ENCODE assay signal across 9 mouse cellular contexts in the genomic region with DNA sequence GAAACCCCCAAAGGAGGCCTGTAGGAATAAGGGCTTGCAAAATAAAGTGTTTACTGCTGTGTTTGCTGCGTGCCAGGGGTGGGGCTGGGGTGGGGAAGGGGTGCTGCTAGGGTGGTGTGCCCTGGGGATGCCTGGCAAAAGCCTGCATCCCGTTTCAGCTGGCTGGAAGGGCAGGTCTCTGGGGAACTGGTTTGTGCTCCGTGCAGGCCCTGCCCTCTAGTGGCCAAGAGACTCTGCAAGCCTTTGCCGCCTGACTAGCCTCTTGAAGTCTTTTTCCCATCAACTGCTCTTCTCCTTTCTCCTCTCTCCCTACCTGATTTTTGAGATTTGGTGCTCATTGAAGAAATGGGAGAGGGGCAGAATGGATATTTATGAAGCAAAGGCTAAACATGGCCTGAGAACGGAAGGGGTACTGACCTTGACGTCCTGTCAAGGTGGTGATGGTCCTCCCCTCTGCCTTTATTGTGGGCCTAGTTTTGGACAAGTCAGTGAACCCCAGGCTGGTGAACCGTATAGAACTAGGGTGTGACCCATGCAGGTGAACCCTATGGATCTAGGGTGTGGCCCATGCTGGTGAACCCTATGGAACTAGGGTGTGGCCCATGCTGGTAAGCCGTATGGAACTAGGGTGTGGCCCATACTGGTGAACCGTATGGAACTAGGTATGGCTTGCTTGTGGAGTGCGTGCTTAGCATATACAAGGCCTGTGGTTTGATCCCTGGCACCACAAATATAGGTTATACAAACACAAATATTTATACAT. TPM values are rescaled to one million over a fixed set of nuclear protein-coding genes. Genes with fewer than 3 reads are reported as not detected.
A peak's percentile ranks its signal among the peaks of the same experiment; 100 is the strongest.
DNase-seq lines count a peak whose midpoint lies in the region; ATAC-seq and TF ChIP-seq lines count a peak whose summit lies in the region.
"Had no signal": no experiment of that assay in that cellular context is flagged by ENCODE, and none has a peak within 500 bp of the region (broad histone marks: within the 10 kb centered on the region; RNA-seq: fewer than 3 reads in every experiment).

No protein-coding gene starts in this region.

- no peak overlapping the region for H3K4me2 ChIP-seq in embryonic facial prominence, embryonic 11.5 days (ENCODE audit: low read depth, low read length)
- H3K4me2 ChIP-seq: limb, embryonic 13.5 days had no signal

- WGBS in heart, adult 2 months: 34% methylated on average over 10 of the region's 10 CpGs
- WGBS in embryonic facial prominence, embryonic 11.5 days: 38% methylated on average over 10 of the region's 10 CpGs

- H3K9me3 ChIP-seq in embryonic facial prominence, embryonic 11.5 days (replicated peaks; ENCODE audit: control insufficient read depth, low read length): no peaks in the 10 kb centered on the region
- H3K9me3 ChIP-seq: limb, embryonic 13.5 days had no signal

- H3K36me3 ChIP-seq in heart, adult 2 months (ENCODE audit: control insufficient read depth, insufficient read depth, low read length): no peaks in the 10 kb centered on the region
- no peaks in the 10 kb centered on the region for H3K36me3 ChIP-seq in embryonic facial prominence, embryonic 11.5 days (replicated peaks; ENCODE audit: control insufficient read depth, insufficient read depth, low read depth, low read length)
- H3K36me3 ChIP-seq: limb, embryonic 13.5 days had no signal

- TF ChIP-seq EP300 in heart, adult 2 months (IDR thresholded peaks at IDR 0.05; ENCODE audit: insufficient read depth, low read depth, low read length): peak; percentile 61; the same call in 1 of the 2 replicates

- H3K4me1 ChIP-seq in heart, adult 2 months (ENCODE audit: control insufficient read depth, insufficient read depth, low read length): no peaks in the 10 kb centered on the region
- no peaks in the 10 kb centered on the region for H3K4me1 ChIP-seq in embryonic facial prominence, embryonic 11.5 days (ENCODE audit: control insufficient read depth, insufficient read depth, low read length)
- H3K4me1 ChIP-seq: limb, embryonic 13.5 days had no signal

- intact Hi-C loops in heart, adult 2 months (cut with DNase I): loop anchor here (1.0 to 5.0 kb wide), 3 partner anchors 107 to 249 kb away; no protein-coding TSS in a partner anchor
- intact Hi-C loops in heart, postnatal 25 days (cut with DNase I): loop anchor here (1.0 to 5.0 kb wide), 3 partner anchors 108 to 248 kb away; no protein-coding TSS in a partner anchor

- TF ChIP-seq POLR2A in heart, adult 2 months (IDR thresholded peaks at IDR 0.05; ENCODE audit: insufficient read depth, low read depth, low read length): no peak

- no peak overlapping the region for H3K4me3 ChIP-seq in heart, adult 2 months
- H3K4me3 ChIP-seq in embryonic facial prominence, embryonic 11.5 days (ENCODE audit: low read depth, low read length): no peak overlapping the region
- no peak overlapping the region for H3K4me3 ChIP-seq in layer of hippocampus, adult 2 months
- H3K4me3 ChIP-seq: limb, embryonic 13.5 days had no signal

- 0 out of 2 replicates have a peak, but pooled peaks have one; percentile 38 for ATAC-seq in embryonic facial prominence, embryonic 11.5 days (replicated peaks; ENCODE audit: insufficient number of reproducible peaks, low FRiP score, low TSS enrichment, low read depth)

- DNase-seq in heart, adult 2 months: peak; percentile 63 to 67
- no peak for DNase-seq in heart, adult 11 months
- DNase-seq in adrenal gland, postnatal 25 days: peak; percentile 74
- DNase-seq in embryonic facial prominence, embryonic 11.5 days (ENCODE audit: low spot score): peak; percentile 86
- peak; percentile 21 for DNase-seq in heart, postnatal 25 days (ENCODE audit: low spot score)
- peak; percentile 70 to 77 for DNase-seq in layer of hippocampus, adult 2 months (ENCODE audit: low spot score in 2 of 2)
- peak; percentile 85 for DNase-seq in lung, postnatal 10 days
- DNase-seq in right cerebral cortex, adult 18-20 months: peak; percentile 71

- no peaks in the 10 kb centered on the region for H3K27me3 ChIP-seq in heart, adult 2 months (ENCODE audit: control insufficient read depth, insufficient read depth, low read length)
- H3K27me3 ChIP-seq in embryonic facial prominence, embryonic 11.5 days (ENCODE audit: control insufficient read depth, insufficient read depth, low read length): no peaks in the 10 kb centered on the region

- no peak; the same call in 1 of the 2 replicates for TF ChIP-seq CTCF in heart, adult 2 months (IDR thresholded peaks at IDR 0.05)
- peak; percentile 98 for TF ChIP-seq CTCF in layer of hippocampus, adult 2 months (conservative IDR thresholded peaks at IDR 0.05)

- H3K79me2 ChIP-seq in heart, adult 2 months (replicated peaks; ENCODE audit: control insufficient read depth, insufficient read depth, low read length): no peaks in the 10 kb centered on the region

- H3K9ac ChIP-seq in heart, adult 2 months (ENCODE audit: low read depth, low read length): no peak overlapping the region
- H3K9ac ChIP-seq in embryonic facial prominence, embryonic 11.5 days (replicated peaks; ENCODE audit: low read length): no peak overlapping the region
- H3K9ac ChIP-seq: limb, embryonic 13.5 days had no signal

- no peak overlapping the region for H3K27ac ChIP-seq in heart, adult 2 months
- no peak overlapping the region for H3K27ac ChIP-seq in embryonic facial prominence, embryonic 11.5 days (replicated peaks; ENCODE audit: low read depth, low read length)
- no peak overlapping the region for H3K27ac ChIP-seq in layer of hippocampus, adult 2 months
- H3K27ac ChIP-seq: limb, embryonic 13.5 days had no signal

RNA-seq across cellular contexts. Expression of a gene that starts 26.7 kb away (rescaled TPM):
- 10 to 100 TPM; 33.3 to 34.0 TPM for total RNA-seq in heart, adult 2 months (2021)
- 32.7 and 43.8 TPM in 2 replicates for polyA plus RNA-seq in heart, adult 2 months (2012; rRNA removed)
- 61.5 and 65.3 TPM in 2 replicates for total RNA-seq in adrenal gland, postnatal 25 days (2021)
- polyA plus RNA-seq in embryonic facial prominence, embryonic 11.5 days (2014; fragmentation: Nextera tagmentation; extraction: Ambion mirVana): 31.4 and 36.0 TPM in 2 replicates
- 10 to 100 TPM; 31.3 to 34.5 TPM for total RNA-seq in heart, postnatal 25 days (2021)
- total RNA-seq in layer of hippocampus, adult 2 months (2021): 10 to 100 TPM; 35.9 to 37.7 TPM
